Mouse (Mus musculus) hindbrain, embryonic 11.5 days (tissue): Measurements from ENCODE around the gene Muc20. TPM values are rescaled to one million over a fixed set of nuclear protein-coding genes. Genes with fewer than 3 reads are reported as not detected.

ENCODE experiments used
- ATAC-seq: fragments of 200-750 bp; cut with Nextera tagmentation; 2 replicates; pipeline ENCODE4 v1.8.0; 2017; ENCODE audit warnings: mild to moderate bottlenecking, moderate TSS enrichment, moderate library complexity; ENCODE audit not compliant: low FRiP score
- DNase-seq: peaks from one replicate; pipeline ENCODE4 v3.0.0-alpha.2; 2015; ENCODE audit warnings: low spot score
- H3K27ac ChIP-seq: fragments of 300-500 bp; sonication (generic); 2 replicates; pipeline ENCODE4 v1.5.1; 2014; ENCODE audit warnings: mild to moderate bottlenecking, low read depth, low read length
- H3K27me3 ChIP-seq: fragments of 300-500 bp; sonication (generic); 2 replicates; pipeline ENCODE4 v1.6.1; 2014; ENCODE audit warnings: mild to moderate bottlenecking, low read length, moderate library complexity, mixed read lengths; ENCODE audit not compliant: control insufficient read depth, insufficient read depth
- H3K36me3 ChIP-seq: fragments of 300-500 bp; sonication (generic); 2 replicates; pipeline ENCODE4 v1.6.1; 2014; ENCODE audit warnings: mild to moderate bottlenecking, low read length, moderate library complexity, mixed read lengths; ENCODE audit not compliant: control insufficient read depth, insufficient read depth
- H3K4me1 ChIP-seq: fragments of 300-500 bp; sonication (generic); replicated peaks from 2 replicates; pipeline ENCODE4 v1.6.1; 2014; ENCODE audit warnings: low read length, mixed read lengths; ENCODE audit not compliant: control insufficient read depth, insufficient read depth
- H3K4me2 ChIP-seq: fragments of 300-500 bp; sonication (generic); replicated peaks from 2 replicates; pipeline ENCODE4 v1.6.1; 2014; ENCODE audit warnings: mild to moderate bottlenecking, low read depth, low read length
- H3K4me3 ChIP-seq: fragments of 300-500 bp; sonication (generic); 2 replicates; pipeline ENCODE4 v1.5.1; 2014; ENCODE audit warnings: low read depth, low read length
- H3K9ac ChIP-seq: fragments of 300-500 bp; sonication (generic); 2 replicates; pipeline ENCODE4 v1.6.1; 2014; ENCODE audit warnings: low read depth, low read length
- H3K9me3 ChIP-seq: fragments of 300-500 bp; sonication (generic); 2 replicates; pipeline ENCODE4 v1.6.1; 2016; ENCODE audit warnings: low read length; ENCODE audit not compliant: control insufficient read depth
- WGBS: fragments of 180-500 bp; shearing (Covaris S2); extraction: QIAGEN DNeasy Blood & Tissue Kit; methylation state at CpG from one replicate; pipeline ENCODE4 v1.1.7; 2014; 5-methylcytosine and 5-hydroxymethylcytosine counted together
- polyA plus RNA-seq: library from polyadenylated mRNA; unstranded; fragments of >200 nt; fragmentation: Nextera tagmentation; extraction: Ambion mirVana; gene quantifications from 2 replicates; pipeline ENCODE4 v1.2.1, GENCODE M21; 2014

The Muc20 gene
- polyA plus RNA-seq, 1 experiment from 2014 or later: not detected

DNA sequence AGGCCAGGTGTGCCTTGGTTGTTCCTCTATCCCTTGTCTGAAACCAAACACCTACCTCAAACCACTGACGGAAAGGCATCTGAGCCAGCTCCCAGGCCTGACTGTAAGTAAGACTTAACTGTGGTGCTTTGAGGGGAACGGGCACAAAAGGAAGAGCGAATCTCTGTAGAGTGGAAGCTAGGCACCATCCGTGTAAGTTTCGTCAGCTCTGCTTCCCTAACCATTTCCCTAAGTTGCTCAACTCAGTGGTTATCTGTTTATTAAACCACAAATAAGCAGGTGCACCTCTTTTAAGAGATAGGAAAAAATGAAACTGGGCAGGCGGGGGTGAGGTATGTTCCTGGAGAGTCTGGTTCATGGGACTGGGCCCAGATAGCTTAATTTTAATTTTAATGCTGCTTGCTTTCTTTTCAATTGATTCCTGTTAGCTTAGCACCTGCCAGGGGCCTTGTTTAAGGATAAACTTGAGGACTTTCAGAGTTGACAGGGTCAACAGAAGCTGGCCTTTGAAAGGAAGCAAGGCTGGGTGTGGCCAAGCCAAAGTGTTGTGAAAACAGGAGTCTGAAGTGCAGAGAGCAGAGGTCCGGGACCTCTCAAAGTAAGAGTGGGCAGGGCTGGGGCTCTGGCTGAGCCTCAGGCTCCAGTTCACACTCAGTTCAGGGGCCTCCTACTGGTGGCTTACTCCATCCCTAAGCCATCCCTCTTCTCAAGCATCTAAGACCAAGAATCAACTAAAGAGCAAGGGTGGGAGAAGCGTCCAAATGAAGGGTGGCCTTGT is 10.4 kb upstream of the Muc20 start:
- H3K36me3 ChIP-seq: no peaks in the 10 kb centered on the region
- DNase-seq: no peak
- H3K4me3 ChIP-seq: no peak overlapping the region
- H3K9ac ChIP-seq: no peak overlapping the region
- no peaks in the 10 kb centered on the region for H3K9me3 ChIP-seq
- H3K4me1 ChIP-seq: no peaks in the 10 kb centered on the region
- WGBS: 58% methylated on average over 8 of the region's 8 CpGs
- no peaks in the 10 kb centered on the region; the same call in 1 of the 2 replicates for H3K27me3 ChIP-seq
- H3K27ac ChIP-seq: no peak overlapping the region
- H3K4me2 ChIP-seq: no peak overlapping the region
- no peak for ATAC-seq

DNA sequence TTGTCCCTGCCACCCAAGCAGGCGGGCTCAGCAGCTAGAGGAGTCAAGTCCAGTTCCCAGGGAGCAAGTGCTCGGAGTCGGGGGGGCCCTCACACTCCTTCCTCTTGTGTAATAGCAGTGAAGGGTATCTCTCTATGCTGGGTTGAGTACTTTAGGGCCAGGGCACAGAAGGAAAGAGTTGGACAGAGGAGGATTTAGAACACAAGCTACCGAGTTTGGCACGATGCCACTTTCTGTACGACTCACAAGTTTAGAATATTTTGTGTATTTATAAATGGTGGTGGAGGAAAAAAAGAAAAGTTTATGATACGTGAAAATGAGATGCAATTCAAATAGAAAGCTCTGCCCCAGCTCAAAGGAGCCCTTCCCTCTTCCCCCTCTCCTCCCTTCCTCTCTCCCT is 7.9 kb upstream of the Muc20 start:
- Histone ChIP-seq H3K9me3 (no peaks in the 10 kb centered on the region), H3K4me3 (no peak overlapping the region), H3K27me3 (no peaks in the 10 kb centered on the region; the same call in 1 of the 2 replicates), H3K27ac (no peak overlapping the region), H3K4me1 (no peaks in the 10 kb centered on the region), H3K36me3 (no peaks in the 10 kb centered on the region), H3K4me2 (no peak overlapping the region), H3K9ac (no peak overlapping the region)
- ATAC-seq (no peak), DNase-seq (no peak)
- 89% methylated on average over 7 of the region's 7 CpGs for WGBS

DNA sequence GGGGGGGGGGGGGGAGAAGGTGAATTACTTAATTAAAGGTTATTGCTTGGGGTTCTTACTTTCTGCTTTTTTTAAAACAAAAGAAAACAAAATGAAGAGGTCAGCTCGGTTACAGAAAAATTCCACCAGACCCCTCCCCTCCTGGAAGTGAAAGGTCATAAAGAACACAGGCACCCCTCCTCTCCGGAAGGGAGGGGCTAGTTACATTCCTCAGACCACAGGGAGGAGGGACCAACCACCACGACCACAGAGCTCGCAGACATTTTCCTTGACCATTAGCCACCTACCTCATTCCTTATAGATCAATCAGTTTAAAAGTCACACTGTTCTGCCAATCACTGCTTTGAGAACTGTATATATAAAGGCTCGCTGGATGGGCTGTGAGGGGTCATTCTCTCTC is 6.7 kb upstream of the Muc20 start:
- DNase-seq (no peak), ATAC-seq (no peak)
- Histone ChIP-seq H3K9ac (no peak overlapping the region), H3K27me3 (no peaks in the 10 kb centered on the region; the same call in 1 of the 2 replicates), H3K27ac (no peak overlapping the region), H3K4me3 (no peak overlapping the region), H3K4me1 (no peaks in the 10 kb centered on the region), H3K9me3 (no peaks in the 10 kb centered on the region), H3K36me3 (no peaks in the 10 kb centered on the region), H3K4me2 (no peak overlapping the region)
- 53% methylated on average over 5 of the region's 5 CpGs for WGBS

DNA sequence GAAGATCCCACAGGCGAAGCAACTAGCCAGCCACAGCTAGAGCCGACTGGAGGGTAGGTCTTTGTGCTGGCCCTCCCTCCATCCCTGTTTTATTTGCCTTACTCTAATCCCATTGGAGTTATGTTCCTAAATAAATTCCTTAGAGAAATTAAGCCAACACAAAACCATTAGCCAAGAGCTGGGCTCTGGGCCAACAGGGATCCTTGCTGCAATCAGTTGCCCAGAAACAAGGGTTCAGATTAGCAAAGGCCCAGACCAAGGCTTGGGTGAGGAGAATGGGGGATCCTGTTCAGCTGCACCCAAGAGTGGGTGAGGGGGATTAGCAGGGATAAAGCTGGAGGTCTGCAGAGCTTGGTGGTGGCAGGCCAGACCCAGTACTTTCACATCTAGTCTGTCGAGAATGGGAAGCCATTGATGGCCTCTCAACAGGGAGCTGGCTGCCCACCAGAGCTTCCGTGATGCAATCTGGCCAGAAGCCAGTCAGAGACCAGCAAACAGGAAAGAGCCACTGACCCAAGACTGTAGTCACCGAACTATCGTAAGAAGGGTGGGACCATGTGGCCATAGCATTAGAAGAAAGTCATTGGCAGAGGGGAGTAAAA is 6.1 kb upstream of the Muc20 start:
- H3K4me2 ChIP-seq: no peak overlapping the region
- no peaks in the 10 kb centered on the region for H3K36me3 ChIP-seq
- ATAC-seq (no peak), DNase-seq (no peak)
- no peaks in the 10 kb centered on the region; the same call in 1 of the 2 replicates for H3K27me3 ChIP-seq
- no peak overlapping the region for H3K9ac ChIP-seq
- 82% methylated on average over 6 of the region's 6 CpGs for WGBS
- no peaks in the 10 kb centered on the region for H3K9me3 ChIP-seq
- H3K4me1 ChIP-seq: no peaks in the 10 kb centered on the region
- no peak overlapping the region for H3K4me3 ChIP-seq
- no peak overlapping the region for H3K27ac ChIP-seq

DNA sequence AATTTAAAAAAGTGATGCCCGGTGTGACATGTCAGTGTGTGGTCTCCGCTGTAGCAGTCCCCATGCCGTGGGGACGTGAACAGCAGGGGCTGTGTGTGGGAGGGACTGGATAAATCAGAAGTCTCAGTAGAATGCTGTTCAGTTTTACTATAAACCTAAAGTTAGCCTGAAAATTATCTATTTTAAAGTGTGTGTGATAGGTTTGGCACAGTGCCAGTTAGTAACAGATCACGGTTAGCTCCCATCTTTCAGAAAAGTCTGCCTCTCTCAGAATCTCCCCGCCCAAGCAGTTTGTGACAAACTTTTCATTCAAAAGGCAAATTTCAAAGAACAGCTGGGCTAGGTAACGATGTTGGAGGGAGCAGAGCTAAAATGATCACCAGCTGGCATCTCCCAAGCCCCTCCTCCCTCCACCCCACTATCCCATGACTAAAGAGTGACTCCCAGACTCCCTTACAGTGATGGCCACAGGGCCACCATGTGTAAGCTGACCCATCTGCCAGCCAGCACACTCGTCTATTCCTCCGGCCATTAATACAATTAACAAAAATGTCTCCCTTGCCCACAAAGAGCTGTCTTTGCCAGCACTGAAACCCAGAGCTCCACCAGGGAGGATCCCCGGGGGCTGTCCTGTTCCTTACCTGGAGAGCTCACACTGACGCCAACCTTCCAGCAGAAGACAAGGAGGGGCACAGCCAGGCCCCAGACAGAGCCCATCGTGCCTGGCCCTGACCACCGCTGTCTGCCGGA is 384 bp downstream of the Muc20 start:
- 77% methylated on average over 14 of the region's 14 CpGs for WGBS
- no peak overlapping the region for H3K27ac ChIP-seq

DNA sequence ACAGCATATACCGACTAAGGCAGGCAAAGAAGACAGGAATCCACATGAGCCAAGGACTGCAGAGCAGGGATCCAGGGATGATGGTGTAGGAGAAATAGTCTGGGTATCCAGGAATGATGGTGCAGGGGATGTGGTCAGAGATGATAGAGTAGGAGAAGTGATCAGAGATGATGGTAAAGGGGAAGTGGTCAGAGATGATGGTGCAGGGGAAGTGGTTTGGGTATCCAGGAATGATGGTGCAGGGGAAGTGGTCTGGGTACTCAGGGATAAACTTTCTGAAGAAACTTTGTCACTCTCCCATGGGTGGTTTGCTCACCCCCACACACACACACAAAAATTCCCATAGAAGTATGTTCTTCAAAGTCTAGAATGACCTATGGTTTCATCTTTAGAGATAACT is 2.1 kb downstream of the Muc20 start:
- Histone ChIP-seq H3K36me3 (no peaks in the 10 kb centered on the region), H3K27ac (no peak overlapping the region), H3K9ac (no peak overlapping the region), H3K4me2 (no peak overlapping the region), H3K4me3 (no peak overlapping the region), H3K9me3 (no peaks in the 10 kb centered on the region), H3K27me3 (no peaks in the 10 kb centered on the region), H3K4me1 (no peaks in the 10 kb centered on the region)
- WGBS: 85% methylated on average over 1 of the region's 1 CpGs
- ATAC-seq (no peak), DNase-seq (no peak)

More for the DNA sequence above, 384 bp downstream of the Muc20 start:
- ATAC-seq (no peak), DNase-seq (no peak)
- Histone ChIP-seq H3K9me3 (no peaks in the 10 kb centered on the region), H3K4me3 (no peak overlapping the region), H3K9ac (no peak overlapping the region), H3K4me2 (no peak overlapping the region), H3K27me3 (no peaks in the 10 kb centered on the region), H3K4me1 (no peaks in the 10 kb centered on the region), H3K36me3 (no peaks in the 10 kb centered on the region)

DNA sequence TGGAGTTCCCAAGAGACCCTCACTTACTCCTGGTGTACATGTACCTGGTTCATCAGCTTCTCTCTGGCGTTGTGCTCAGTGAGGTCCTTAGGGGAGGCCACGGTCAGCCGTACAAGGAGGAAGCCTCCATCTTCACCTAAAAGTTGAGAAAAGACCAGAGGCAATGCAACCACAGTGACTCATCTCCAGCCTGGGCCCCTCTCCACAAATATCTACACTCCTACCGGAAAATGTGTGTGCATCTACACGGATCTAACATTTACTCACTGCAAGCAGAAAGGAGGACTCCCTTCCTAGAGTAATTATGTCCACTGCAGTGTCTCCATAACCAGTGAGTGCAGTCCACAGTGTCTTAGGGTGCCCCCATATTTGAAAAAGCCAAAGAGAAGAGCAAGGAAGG is 7.2 kb downstream of the Muc20 start:
- Histone ChIP-seq H3K4me2 (no peak overlapping the region), H3K4me1 (no peaks in the 10 kb centered on the region), H3K9me3 (no peaks in the 10 kb centered on the region), H3K9ac (no peak overlapping the region), H3K36me3 (no peaks in the 10 kb centered on the region), H3K27ac (no peak overlapping the region), H3K4me3 (no peak overlapping the region), H3K27me3 (no peaks in the 10 kb centered on the region)
- DNase-seq: no peak
- ATAC-seq: no peak
- WGBS: 95% methylated on average over 5 of the region's 5 CpGs

DNA sequence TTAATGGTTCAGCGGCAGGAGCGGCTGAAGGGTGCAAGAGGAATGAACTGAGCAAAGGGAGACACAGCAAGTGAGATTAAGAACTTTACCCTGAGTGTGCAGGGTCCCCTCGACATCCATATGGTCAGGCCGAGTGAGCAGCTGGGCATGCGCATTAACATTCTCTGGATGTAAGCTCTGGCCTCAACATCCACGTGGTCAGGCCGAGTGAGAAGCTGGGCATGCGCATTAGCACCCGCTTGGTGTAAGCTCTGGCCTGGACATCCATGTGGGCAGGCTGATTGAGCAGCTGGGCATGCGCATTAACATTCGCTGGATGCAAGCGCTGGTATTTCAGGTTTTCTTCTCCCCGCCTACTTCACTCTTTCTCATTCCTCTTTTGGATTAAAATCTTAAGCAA is 12.4 kb downstream of the Muc20 start:
- Histone ChIP-seq H3K27me3 (no peaks in the 10 kb centered on the region), H3K36me3 (no peaks in the 10 kb centered on the region), H3K27ac (no peak overlapping the region), H3K9me3 (no peaks in the 10 kb centered on the region), H3K9ac (no peak overlapping the region), H3K4me1 (no peaks in the 10 kb centered on the region), H3K4me2 (no peak overlapping the region), H3K4me3 (no peak overlapping the region)
- 77% methylated on average over 13 of the region's 13 CpGs for WGBS
- ATAC-seq: peak; percentile 66; the same call in 1 of the 2 replicates
- DNase-seq: peak; percentile 48
